Mouse (Mus musculus) frontal cortex, postnatal 14 days (tissue): ENCODE data around the gene Mcm3.

Experiments used
- DNase-seq, 2 experiments: peaks; one replicate each; pipeline ENCODE4 v3.0.0; 2022; ENCODE audit warnings: low spot score in 2 of 2

Mcm3 gene

DNA sequence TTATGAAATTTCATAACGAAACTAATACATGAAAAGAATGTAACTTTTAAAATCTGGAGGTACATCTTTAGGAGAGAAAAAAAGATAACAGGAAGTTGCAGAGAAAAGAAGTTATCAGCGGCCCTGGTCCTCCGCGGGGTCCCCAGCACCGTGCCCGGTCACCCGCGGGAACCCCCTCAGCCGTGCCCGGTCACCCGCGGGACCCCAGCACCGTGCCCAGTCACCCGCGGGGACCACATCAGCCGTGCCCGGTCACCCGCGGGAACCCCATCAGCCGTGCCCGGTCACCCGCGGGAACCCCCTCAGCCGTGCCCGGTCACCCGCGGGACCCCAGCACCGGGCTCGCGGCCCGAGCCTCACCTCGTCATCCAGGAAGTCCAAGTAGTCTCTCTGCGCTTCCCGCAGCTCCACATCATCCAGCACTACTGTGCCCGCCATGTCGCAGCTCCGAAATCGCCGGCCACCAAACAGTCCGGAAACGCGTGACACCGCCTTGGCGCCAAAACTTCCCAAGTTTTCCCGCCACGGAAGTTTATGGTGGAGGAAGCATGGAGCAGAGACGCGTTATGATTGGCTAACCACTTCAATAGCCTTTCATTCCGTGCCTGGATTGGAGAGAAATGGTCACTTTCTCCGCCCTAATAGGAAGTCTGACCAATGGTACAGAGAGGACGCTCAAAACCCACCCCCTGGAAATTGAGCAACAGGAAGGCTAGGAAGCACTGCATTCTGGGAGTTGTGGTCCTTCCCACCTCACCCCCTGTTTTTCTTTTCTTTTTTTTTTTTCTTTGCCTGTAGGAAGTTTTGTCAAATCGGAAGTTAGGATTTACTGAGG, at the start of gene Mcm3:
Gene Mcm3 (minus strand): TSS at position 542 of the 835 bp plus-strand sequence.
- peak; percentile 85 to 89 for DNase-seq

DNA sequence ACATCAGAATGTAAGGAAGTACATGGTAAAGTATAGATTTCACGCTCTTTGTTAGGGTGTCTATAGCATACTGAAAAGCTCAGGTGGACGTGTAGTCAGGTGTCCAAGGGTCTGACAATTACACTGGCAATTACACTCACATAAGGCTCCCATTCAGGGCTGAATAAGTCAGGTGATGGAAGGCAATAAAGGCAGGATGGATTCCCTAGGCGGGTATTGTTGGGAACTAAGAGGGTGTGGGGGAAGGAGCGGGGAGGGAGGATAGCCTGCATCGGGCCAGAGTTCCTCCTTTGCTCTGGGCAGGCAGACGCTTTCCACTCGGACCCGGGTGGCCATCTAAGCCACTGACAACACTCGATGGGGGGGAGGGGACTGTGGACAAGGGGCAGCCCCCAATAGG, 47.9 kb upstream of the Mcm3 start:
- DNase-seq = no peak

DNA sequence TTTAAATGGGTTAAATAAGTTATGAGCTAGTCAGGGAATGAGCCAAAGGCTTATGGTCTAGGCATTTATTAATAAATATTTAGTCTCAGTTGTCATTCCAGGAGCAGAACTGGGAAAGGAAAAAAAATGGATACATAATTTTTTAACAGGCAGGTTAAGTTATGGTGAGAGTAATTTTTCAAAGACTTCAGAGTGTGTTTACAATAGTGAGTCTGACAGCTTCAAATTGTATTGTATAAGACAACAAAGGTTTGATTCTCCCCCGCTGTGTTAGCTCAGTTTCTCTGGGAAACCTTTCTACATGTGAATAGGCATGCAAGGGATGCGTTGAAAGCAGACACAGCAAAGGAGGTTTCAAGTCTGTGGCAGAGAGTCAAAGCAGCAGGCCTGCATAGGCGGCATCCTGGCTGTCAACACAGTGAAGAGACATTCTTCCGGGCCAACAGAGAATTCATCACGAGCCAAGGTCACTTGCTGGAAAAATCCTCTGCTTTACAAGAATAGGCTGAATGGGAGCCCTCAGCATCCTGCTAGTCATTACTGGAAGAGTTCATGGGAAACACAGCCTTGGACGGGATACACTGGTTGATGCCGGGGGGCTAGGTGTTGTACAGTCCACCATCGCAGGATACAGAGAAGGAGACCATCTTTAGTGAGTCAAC, 47.3 kb upstream of the Mcm3 start:
- no peak for DNase-seq

DNA sequence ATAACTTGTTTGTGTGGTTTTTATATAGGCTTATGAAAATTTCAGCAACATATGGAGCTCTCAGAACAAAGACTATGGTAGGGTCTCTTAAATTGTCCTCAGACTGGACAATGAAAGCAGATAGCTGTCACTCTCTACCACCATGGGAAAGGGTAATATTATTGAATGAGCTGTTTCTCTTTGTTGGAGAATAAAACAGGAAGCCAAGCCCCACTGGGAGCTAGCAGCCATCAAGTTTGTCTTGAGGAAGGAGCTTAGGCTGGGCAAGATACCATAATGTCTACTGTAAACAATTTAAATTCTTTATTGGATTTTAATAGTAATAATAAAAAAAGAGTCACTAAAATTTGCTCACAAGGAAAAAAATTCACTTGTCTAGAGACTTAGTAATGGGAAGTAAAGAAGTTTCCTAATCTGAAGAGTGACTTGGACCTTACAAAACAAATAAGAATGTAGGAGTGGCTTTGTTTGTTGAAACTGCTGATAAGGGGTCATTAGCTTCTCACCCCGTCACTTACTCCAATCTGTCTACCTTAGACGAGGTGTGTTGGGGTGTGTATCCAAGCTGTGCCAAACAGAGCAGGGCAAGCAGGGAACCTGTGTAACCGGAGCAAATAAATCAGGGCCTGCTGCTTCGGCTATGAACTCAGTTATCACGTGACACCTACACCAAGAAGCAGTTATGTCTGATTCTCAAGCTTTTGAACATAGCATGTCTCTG, 43.5 kb upstream of the Mcm3 start:
- DNase-seq = no peak

DNA sequence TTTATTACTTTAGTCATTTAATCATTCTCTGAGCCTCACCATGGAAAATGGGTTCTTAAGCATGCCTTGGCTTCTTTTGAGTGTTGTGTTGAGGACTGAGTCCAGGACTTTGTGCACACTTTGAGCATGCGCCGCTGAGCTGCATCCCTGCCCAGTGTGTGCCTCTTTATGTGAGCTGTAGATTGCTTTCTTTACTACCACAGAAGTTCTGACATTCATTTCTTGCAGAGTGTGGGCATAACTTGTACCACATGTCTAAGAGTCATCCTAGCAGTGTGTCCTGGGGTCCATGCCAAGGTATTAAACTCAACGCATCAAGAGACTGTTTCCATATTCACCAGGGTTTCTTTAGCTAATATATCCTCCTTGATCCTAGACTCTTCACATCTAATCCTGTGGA, 41.8 kb upstream of the Mcm3 start:
- DNase-seq = no peak

DNA sequence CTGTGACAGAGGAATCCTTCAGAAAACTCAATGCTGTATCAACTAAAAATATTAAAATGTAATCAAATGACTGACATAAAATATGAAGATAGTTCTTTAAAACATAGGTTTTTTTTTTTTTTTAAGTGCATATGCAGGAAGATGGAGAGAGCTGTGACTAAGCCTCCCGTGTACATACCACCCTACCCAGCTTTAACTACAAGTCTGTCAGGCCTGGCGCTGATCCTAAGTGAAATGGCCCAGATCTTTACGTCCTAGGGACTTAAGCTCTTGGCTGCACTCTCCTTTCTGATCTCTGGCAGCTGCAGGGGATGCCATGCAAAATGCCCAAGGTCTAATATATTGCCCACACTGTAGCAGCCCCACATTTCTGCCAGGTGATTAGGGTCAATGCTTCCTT, 40.7 kb upstream of the Mcm3 start:
- no peak for DNase-seq

DNA sequence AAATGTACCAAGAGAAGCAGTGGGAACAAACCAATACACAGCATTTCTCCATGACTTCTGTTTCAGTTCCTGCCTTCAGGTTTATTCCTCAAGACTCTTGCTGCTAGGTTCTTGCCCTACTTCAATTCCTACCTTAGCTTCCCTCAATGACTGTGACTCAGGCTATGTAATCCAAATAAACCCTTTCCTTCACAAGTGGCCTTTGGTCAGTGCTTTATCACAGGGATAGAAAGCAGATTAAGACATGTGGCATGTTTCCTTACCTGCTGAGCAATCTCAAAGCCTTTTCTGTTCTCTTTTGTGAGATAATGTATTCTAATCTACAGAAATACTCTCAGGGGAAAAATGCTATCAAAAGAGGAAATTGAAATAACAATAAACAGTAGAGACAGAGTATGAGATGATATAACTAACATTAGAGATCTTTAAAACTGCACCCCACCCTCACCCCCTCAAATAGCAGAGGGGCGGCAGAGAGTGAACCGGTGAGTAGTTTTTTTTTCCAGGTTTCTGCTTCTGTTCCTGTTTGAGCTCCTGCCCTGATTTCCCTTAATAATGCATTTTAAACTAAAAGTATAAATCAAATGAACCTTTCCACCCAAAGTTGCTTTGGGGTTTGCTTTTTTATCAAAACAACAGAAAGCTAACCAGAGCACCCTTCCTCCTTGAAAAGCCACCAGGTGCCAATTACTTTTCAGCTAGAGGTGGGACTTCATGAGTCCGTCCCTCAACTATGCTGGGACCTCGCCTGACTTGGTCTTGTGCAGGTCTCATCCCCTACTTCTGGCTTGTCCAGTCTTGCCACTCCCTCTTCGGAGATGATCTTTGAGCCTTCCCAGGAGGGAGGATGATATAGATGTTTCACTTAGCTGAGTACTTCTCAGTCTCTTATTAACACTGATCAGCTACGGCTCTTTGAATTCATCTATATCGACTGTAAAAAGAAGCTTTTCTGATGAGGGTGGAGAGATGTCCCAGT, 37.1 kb upstream of the Mcm3 start:
- DNase-seq = no peak

DNA sequence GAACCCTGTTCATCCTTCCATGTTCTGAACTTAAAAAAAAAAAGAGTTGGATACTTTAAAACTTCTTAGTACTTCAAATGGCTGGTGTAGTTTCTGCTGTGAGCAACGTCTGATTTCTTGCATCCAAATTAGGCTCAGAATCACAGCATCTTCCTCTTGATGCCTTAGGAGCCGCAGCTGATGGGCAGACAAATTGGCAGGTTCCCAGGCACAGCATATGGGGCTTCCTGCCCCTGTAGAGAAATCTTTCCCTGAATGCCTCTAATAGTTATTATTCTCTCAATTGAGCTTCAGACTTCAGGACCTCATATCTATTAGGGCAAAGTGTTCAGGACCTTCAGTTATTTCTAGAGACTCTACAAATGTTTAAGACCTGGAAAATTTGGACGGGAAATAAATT, 19.8 kb upstream of the Mcm3 start:
- DNase-seq = no peak

DNA sequence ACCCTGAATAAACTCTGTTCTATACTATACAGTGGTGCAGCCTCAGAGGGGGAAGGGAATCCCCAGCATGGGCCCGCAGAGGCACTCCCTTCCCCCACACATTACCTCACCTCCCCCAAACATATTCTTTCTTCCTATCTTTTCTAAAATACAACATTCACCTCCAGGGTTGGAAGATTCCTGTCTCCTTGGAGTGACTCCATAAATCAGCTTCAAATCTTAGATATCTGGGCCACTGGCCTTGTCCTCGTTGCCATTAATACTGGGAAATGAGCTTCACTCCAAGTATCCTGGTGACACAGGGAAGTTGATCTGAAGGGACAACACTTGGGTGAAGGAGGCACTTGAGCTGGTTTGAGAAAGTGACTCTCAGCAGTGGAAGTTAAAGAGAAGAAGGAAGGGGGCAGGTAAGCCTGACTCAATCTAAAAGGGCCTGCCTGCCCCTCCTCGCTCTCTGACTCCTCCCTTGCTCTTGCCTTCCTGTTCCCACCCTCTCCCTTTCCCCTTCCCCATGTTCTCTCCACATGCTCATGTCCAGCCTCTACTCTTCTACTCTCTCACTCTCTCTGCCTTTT, 16.5 kb upstream of the Mcm3 start:
- no peak for DNase-seq

DNA sequence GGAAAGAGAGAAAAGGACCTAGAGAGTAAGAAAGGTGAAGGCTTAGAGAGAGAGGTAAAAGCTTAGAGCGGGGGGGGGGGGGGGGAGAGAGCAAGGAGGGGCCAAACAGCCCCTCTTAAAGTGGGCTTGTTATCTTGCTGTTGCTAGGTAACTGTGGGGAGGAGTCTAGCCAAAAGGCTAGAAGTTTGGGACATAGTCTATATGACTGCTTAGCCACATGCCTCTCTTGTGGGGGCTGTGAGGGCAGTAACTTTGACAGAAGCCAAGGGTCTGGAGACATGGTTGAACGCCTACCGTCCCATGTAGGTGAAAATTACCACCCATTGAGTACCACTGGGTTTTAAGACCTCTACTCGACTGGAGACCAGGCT, 13.0 kb upstream of the Mcm3 start:
- no peak for DNase-seq

DNA sequence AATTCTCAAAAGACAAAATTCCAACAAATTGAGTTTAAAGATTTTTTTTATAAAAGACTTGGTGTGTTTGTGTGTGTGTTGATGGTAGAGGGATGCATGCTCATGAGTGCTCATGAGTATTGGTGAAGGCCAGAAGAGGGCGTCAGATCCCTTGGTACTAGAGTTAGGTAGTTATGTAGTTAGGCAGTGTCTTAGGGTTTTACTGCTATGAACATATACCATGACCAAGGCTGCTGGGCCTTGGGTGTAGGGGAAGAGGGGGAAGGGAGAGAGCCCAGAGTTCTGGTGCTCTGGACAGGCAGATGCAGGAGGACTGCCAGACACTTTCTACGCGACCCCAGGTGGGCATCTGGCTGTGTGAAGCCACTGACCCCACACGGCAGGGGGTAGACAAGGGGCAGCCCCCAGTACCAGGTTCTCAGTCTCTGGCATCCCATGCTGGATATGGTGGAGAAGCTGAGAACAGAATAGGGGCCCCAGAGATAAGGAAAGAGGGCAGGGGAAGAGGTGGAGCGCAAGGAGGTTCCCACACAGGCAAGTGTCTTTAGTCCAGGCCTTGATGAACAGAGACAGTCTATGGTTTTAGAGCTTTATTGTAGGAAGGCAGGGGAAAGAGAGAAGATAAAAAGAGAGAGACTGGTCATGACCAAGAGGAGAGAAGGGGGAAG, 12.5 kb upstream of the Mcm3 start:
- no peak for DNase-seq

DNA sequence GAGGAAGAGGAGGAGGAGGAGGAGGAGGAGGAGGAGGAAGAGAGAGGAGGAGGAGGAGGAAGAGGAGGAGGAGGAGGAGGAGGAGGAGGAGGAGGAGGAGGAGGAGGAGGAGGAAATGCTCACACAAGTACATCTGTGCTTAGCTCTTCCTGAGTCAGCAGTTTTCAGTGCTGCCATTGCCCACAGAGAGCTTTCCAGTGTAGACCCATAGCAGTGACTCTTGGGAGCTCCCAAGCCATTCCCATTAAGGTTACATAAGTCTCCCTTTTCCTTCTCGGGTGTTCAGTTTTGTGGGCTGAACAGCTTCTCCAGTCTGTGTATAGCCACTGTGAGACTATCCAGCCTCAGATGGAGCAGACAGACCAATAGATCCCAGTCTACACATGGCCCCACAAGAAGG, 10.4 kb upstream of the Mcm3 start:
- no peak for DNase-seq

DNA sequence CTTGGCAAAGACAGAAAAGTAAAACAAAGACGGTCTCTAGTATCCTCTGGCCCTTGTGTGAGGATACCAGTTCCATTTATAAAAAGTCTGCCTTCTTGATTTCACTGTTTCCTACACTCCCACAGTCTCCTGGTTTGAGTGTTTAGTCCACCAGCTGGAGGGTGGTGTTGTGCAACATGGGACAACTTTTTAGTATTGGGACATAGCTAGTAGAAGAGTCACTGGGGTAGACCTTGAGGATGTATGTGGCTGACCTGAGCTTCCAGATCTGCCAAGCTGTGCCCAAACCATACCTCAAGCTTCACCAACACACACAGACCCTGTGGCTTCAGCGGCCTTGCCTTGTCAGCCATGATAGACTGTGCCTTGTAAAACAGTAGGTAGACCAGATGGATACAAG, 7.9 kb upstream of the Mcm3 start:
- no peak for DNase-seq

DNA sequence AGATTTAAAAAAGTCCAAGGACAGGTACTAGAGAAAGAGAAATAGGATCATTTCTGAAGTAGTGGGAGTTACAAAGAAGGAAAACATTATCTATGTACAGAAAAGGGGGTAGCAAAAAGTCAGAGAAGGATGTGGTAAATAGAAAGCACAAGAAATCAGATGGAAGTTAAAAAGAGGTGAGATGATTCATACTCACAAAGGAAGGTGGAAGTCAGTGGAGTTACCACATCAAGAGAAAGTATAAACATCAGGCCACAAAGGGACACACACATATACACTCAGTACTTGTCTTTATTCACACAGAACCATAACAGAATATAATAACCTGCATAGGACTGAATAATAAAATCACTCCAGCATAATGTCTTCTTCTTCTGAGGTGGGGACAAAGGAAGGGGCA, 4.9 kb upstream of the Mcm3 start:
- DNase-seq = no peak

DNA sequence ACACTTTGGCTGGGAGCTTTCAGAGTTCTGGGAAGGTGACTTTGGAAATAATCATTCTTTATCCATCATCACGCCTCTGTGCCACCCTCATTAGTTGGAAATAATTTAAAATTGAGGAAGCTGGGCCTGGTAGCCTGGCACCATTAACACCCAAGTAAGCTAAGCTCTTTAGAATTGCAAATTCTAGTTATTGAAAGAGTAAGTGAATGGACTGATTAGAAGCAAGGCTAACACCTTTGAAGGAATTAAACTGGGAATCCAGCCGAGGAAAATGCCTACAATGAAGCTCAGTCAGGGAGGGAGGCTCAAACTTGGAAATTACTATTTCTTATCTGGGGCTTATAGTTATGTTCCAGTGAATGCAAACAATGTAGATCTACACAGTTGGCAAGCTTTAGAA, 3.8 kb upstream of the Mcm3 start:
- no peak for DNase-seq

DNA sequence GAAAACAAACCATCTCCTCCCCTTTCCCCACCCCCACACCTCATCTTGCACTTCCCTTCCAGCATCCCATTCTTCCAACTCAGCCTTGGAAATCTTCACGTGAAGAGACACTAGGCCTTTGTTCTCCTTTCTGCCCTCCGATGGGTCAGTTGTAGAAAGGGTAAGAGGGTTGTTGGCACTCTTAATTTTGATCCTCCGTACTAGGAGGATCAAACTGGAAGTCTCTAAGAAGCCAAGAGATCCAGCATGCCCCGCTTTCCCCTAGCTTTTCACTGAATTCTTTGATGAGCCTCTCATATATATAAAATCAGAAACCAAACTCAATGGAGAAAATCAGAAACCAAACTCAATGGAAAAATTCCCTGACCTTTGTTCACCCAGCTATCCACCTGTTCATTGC, 3.4 kb upstream of the Mcm3 start:
- DNase-seq = no peak

DNA sequence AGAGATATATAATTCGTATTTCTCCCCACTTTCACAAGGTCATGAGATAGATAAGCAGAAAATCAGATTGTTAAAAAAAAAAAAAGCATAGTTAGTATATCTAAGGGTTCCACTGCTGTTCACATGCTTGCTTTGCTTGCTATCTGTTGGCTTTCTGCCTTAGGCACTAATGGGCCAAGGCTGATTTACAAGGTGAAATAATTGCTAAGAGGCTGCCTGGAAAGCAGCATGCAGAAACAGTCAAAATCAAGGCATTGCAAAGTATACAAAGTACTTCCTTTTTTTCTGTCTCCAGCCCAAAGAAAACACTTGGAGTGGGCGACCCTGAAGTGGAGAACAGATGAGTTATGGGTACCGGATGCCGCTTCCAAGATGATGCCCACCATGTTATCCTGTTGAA, 847 bp upstream of the Mcm3 start:
- no peak for DNase-seq

DNA sequence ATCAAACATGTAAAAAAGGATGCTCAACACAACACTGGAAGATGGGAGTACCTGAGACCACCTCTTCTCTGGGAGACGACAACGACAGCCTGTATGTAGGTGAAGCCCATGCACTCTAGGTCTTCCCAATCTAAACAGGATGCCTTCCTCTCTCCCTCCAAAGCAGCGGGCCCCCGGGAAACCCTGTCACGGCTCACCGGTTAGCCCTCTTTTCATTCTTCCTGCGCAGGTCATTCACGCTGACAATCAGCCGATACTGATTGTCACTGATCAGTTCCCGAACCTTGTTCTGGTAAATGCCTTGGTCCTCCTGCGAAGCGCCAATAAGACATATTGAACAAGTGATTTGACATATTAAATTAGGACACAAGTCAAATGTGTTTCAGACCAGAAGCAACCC, 2.5 kb downstream of the Mcm3 start:
- no peak for DNase-seq

DNA sequence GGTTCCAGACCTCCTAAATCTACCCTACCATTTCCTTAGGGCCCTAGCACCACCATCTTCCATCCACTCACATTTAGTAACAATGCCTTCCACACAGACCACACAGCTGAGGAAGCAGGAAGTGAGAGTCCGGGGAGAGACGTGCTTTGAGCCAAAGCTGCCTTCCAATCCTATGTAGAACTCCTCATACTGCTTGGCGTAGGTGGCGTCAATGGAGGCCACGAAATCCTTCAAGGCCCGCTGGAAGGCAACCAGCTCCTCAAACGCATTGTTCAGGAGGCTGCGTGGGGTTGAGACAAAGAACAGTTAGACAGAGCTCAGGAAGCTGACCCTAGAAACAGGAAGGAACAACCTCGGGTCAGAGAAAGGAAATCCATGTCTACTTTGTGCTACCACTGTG, 2.9 kb downstream of the Mcm3 start:
- no peak for DNase-seq

DNA sequence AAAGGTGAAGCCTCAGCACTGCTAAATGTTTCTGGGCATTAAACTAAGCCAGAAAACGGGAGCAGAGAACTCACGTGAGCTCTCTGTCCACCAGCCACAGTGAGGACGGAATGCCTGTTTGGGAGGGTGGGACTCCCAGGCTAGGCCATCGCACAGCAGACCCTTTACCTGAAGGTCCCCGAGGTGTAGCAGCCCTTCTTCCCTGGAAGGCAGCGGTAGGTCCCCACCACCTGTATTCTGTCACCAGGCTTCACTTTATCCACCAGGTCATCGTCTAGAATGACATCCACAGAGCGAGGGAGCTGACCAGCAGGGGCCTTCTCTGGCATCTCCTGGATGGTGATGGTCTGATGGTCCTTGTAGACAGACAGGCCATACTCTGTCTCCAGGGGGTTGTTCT, 5.6 kb downstream of the Mcm3 start:
- no peak for DNase-seq

DNA sequence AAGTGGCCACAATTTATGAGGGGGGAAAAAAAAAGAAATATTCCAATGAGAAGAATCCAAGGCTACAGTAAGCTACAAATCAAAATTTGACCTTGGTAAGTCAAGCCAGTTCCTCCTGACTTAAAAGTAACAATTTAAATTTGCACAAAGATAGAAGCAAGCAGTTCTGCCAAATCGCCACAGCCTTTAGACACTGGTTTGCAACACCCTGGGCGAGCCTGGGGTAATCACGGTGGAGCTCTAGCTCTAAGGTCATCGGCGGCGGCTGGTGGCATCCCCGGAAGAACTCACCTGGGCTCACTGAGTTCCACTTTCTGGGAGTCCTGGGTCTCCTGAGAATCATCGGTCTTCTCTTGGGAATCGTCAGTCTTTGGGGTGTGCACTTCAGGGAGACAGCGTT, 15.6 kb downstream of the Mcm3 start:
- DNase-seq = no peak
